Mouse (Mus musculus) heart, adult 18-20 months (tissue): Measurements from ENCODE around the gene Psmb9. TPM values are rescaled to one million over a fixed set of nuclear protein-coding genes. Genes with fewer than 3 reads are reported as not detected.
"Not testable (repeated sequence)": the region's sequence is repeated elsewhere in the genome, so short reads cannot be mapped to it uniquely, and the experiment has no call there.

Experiments
- DNase-seq, 2 experiments: peaks; one replicate each; pipeline ENCODE4 v3.0.0; 2021 to 2022; ENCODE audit warnings: mixed read lengths in 1 of 2
- long read RNA-seq, 2 experiments: library from polyadenylated mRNA; stranded (forward); transcript quantifications; one replicate each; pipeline ENCODE4 v2.0.0; 2021
- total RNA-seq, 2 experiments: library from RNA; stranded (reverse); gene quantifications; 2 replicates each; pipeline ENCODE4 v1.2.3; 2021

The Psmb9 gene
- total RNA-seq = 10 to 100 TPM; 13.1 to 25.3 TPM
- long read RNA-seq, experiment 1, transcript Psmb9-204 (6 exons, 1,352 nt) = major isoform, 12 of 16 reads
- long read RNA-seq, experiment 1, partial matches to known transcripts = 0 of 16 reads
- long read RNA-seq, experiment 1, other reads (novel, unspliced or antisense) = 3 of 16 reads
- long read RNA-seq, experiment 2, transcript Psmb9-204 (6 exons, 1,352 nt) = major isoform, 9 of 10 reads
- long read RNA-seq, experiment 2, partial matches to known transcripts = 0 of 10 reads
- long read RNA-seq, experiment 2, other reads (novel, unspliced or antisense) = 1 of 10 reads

DNA sequence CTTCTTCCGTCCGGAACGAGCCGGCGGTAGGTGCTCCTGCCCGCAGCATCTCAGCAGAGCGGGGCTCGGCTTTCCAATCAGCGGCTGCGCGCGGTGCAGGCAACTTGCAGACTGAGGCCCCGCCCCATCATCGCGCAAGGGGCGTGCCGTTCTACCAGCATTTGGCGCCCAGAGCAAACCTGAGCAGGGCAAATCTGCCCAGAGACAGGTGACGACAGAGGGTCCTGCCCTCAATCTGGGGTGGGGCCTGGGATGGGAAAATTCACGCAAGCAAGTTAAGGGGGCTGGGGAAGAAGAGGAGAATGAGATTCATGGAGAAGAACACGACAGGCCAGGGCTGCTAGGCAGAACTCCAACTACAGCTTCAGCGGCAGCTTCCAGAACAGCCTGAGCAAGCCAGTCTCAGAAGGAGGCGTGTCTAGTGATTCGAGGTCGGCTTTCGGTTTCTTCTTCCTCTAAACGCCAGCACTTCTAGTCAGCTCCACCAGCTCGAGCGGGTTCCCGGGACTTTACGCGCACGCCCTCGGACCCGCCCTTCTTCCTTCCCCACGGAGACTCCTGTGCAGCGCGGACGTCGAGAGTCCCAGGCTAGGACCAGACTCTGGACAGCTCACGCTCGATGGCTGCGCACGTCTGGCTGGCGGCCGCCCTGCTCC, at the start of gene Psmb9, which contains the start of gene Tap1:
TSS of gene Psmb9 (minus strand) at position 504 of the 656 bp plus-strand sequence.
TSS of gene Tap1 (plus strand) at position 293 of the 656 bp plus-strand sequence.
- peak; percentile 98 to 99 for DNase-seq

DNA sequence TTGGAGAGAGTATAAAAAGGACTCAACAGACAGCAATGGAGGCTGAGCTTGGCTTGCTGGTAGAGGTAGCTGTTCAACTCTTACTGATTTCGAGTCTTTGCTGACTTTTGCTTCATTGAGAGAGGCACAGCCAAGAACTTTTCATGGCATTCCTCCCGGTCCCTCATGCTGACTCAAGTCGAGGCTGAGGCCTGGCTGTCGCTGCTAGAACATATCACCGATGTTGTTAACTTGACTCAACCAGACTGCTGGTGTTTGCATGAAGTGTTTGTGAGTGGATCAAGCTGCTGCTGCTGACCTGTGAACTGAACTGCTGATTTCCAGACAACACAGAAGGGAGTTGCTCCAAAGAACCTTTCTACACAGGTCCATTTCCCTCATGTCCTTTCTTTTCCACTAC, 49.1 kb upstream of the Psmb9 start:
- DNase-seq = no peak

DNA sequence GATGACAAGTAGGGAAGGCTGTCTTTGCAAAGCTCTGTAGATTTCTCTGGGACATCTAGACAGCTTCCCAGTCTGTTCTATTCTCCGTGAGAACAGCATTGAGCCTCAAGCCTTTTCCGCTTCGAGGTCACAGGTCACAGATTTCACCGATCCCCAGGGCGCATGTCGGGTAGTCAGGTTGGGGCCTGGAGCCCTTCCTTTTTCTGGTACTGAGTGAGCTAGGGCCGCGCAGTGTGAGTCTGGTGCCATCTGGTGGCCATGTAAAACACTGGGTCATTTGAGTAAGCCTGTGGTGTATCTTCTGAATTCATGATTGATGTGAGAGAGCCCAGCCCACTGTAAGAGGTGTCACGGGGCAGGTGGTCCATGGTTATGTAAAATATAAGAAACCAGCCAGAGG, 47.4 kb upstream of the Psmb9 start:
- peak; percentile 87 to 88 for DNase-seq

DNA sequence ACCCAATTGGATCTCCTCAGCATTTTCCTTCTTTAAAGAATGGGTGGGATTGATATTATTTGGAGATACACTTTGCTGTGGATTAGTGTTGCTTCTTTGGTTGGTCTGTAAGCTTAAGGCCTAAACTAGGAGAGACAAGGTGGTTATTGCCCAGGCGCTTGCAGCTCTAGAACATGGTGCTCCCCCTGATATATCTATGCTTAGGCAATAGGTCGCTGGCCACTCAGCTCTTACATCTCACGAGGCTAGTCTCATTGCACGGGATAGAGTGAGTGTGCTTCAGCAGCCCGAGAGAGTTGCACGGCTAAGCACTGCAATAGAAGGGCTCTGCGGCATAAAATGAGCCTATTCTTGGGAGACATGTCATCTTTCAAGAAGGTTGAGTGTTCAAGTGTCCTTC, 44.5 kb upstream of the Psmb9 start:
- not testable (repeated sequence) for DNase-seq

DNA sequence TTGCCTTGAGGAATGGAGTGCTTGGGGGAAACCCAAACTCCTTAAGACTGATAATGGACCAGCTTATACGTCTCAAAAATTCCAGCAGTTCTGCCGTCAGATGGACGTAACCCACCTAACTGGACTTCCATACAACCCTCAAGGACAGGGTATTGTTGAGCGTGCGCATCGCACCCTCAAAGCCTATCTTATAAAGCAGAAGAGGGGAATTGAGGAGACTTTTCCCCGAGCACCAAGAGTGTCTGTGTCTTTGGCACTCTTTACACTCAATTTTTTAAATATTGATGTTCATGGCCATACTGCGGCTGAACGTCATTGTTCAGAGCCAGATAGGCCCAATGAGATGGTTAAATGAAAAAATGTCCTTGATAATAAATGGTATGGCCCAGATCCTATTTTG, 43.4 kb upstream of the Psmb9 start:
- not testable (repeated sequence) for DNase-seq

DNA sequence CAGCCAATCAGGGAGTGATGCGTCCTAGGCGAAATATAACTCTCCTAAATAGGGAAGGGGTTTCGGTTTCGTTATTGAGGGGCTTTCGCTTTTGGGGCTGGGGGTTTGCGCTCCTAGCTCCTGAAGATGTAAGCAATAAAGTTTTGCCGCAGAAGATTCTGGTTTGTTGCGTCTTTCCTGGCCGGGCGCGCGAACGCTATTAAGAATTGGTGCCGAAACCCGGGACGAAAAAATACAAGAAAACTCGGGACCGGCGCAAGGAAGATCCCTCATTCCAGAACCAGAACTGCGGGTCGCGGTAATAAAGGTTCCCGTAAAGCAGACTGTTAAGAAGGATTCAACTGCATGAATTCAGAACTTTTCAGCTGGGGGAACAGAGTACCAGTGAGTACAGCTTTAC, 38.3 kb upstream of the Psmb9 start:
- not testable (repeated sequence) for DNase-seq

DNA sequence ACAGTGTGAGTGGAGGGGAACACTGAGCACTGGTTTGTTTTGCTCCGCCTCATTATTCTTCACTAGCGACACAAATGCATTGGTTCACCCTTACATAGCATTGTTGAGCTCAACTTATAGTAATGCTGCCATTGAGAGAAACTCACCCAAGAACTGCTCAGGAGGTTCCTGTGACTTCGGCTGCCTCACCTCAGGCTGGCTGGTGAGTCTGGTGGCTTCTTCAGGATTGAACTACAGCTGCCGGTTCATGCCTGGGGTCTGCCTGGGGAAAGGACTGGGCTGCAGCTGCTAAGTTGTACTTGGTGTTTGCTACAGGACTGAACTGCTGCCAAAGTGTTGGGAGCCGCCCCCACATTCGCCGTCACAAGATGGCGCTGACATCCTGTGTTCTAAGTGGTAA, 37.9 kb upstream of the Psmb9 start:
- no peak for DNase-seq

DNA sequence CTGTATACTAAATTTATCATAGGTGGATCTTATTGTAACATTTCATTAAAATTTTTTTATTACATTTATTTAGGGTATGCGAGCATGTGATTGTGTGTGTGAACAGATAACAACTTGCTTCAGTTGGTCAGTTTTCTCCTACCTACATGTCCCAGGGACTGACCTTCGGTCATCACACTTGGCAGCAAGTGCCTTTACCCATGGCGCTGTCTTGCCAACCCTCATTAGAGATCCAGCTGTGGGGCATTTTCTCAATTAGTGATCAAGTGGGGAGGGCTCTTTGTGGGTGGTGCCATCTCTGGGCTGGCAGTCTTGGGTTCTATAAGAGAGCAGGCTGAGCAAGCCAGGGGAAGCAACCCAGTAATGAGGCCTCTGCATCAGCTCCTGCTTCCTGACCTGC, 37.3 kb upstream of the Psmb9 start:
- DNase-seq = no peak

DNA sequence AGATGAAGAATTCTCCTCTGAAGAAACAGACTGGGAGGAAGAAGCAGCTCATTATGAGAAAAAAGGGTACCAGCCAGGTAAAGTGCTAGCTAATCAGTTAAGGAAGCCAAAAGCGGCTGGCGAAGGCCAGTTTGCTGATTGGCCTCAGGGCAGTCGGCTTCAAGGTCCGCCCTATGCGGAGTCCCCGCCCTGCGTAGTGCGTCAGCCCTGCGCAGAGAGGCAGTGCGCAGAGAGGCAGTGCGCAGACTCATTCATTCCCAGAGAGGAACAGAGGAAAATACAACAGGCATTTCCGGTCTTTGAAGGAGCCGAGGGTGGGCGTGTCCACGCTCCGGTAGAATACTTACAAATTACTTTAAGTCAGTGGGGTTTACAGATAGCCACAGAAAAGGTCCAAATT, 32.8 kb upstream of the Psmb9 start:
- not testable (repeated sequence) for DNase-seq

DNA sequence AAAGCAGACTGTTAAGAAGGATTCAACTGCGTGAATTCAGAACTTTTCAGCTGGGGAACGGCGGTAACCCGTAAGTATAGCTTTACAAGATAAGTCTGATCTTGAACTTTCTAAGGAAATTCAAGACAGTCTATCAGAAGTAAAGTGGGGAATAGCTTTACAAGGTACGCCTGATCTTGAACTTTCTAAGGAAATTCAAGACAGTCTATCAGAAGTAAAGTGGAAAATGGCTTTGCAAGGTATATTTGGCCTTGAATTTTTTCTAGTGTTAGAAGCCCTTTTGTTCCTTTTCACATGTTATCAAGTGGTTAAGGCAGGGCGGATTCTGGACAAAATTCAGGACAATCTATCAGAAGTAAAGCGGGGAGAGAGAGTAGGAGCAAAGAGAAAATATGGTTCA, 32.2 kb upstream of the Psmb9 start:
- peak in 1 of 2 experiments; percentile 41 for DNase-seq

DNA sequence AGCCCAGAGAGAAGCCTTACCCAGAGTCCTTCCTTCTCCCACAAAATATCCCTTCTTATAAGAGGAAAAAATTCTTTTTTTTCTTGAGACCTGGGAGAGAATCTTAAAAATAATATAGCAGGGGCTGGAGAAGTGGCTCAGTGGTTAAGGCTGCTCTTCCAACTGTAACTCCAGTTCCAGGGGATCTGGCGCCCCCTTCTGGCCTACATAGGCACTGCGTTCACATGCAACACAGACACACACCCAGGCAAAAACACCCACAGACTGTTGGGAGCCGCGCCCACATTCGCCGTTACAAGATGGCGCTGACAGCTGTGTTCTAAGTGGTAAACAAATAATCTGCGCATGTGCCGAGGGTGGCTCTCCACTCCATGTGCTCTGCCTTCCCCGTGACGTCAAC, 31.5 kb upstream of the Psmb9 start:
- peak; percentile 58 to 79 for DNase-seq

DNA sequence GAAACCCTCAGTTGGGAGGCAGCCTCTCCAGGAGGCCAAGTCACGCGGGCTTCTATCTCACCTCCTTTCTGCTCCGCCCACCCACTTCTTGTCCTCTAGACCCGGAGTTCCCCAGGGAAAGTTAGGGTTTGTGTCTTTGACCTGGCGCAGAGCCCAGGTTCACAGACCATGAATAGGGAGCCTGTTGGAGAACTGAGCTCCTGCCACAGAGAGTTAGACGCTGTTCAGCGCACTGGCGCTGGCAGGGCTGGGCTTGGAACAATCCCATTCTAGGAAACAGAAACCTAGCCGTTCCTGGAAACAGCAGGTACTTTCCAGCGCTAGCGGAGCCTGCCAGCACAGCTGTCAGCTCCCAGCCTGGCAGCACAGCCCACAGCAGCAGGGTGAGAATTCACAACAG, 31.1 kb upstream of the Psmb9 start:
- peak; percentile 85 to 93 for DNase-seq

DNA sequence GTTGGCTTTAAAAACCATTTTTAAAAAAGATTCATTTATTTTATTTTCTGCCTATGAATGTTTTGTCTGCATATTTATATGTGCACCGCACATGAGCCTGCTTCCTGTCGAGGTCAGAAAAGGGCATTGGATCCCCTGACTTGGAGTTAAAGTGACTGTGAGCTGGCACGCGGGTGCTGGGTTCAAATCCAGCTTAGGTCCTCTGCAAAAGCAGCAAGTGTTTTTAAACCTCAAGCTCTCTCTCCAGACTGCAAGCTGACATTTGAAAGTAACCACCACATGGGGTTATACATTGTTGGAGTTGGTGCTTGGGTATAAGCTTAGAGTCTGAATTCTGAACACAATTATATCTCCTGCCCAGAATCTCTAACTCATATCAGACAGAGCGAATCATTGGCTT, 30.4 kb upstream of the Psmb9 start:
- no peak for DNase-seq

DNA sequence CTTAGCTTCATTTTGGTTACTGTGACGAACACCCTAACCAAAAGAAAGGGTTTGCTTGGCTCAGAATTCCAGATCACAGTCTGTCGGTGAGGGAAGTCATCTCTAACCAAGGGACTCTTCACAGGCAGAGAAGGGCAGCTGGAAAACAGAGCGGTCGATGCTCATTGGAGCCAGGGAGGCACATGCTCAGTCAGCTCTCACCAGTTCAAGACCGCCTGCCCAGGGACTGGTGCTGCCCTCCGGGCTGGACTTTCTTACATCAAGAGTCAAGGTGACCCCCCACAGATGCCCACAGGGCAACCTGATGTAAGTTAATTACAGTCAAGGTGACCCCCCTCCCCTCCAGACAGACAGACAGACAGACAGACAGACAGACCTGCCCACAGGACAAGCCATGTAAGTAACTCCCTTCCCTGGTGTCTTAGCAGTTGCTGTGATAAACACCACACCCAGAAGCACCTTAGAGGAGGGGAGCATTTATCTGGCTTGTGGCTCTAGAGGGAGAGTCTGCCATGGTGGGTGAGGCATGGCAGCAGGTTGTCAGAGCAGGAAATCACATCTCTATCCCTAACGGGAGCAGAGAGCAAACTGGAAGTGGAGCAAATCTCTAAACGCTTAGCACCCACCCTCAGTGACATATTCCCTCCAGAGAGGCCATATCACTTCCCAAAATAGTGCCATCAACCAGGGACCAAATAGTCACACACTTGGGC, 29.8 kb upstream of the Psmb9 start:
- no peak for DNase-seq

DNA sequence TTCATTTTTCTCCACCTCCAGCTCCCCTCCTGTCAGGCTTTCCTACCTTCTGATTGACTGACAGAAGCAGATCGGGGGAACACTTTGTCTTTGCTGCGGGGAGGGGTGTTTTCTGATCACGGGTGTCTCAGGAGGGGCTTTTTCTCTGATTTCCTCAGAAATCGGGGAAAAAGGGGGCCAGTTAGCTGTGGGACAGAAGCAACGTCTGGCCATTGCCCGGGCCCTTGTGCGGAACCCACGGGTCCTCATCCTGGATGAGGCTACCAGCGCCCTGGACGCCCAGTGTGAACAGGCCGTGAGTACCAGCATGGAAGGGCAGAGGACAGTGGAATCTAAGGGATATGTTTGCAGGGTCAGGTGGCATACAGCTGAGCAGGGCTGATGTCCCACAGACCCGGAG, 27.6 kb upstream of the Psmb9 start:
- no peak for DNase-seq

DNA sequence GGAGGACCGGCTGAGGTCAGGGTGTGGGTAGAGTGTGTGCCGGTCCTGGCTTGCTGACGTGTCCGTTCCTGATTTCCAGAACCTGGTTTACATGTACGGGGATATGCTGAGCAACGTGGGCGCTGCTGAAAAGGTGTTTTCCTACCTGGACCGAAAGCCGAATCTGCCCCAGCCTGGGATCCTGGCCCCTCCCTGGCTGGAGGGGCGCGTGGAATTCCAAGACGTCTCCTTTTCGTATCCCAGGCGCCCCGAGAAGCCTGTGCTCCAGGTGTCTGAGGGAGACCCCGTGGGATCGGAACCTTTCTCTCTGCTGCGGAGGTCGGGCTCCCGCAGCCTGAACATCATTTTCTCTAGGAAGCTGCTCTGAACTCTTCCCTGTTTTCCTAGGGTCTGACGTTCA, 26.4 kb upstream of the Psmb9 start:
- DNase-seq = no peak

DNA sequence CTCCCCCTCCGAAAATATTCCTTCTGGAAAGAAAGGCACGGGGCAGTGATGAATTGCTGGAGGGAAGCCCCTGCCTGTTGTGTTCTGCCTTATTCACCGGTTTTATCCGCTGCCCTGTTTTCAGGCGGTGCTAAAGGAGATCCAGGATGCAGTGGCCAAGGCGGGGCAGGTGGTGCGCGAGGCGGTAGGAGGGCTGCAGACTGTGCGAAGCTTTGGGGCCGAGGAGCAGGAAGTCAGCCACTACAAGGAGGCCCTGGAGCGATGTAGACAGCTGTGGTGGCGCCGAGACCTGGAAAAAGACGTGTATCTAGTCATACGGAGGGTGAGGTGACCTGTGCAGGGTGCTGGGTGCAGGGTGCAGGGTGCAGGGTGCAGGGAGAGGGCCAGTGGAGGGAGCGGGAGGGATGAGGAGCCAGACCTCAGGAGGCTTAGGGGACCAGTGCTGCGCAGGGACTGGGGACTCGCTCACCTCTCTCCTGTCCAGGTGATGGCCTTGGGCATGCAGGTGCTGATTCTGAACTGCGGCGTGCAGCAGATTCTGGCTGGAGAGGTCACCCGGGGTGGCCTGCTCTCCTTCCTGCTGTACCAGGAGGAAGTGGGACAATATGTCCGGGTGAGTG, 24.3 kb upstream of the Psmb9 start:
- no peak for DNase-seq

DNA sequence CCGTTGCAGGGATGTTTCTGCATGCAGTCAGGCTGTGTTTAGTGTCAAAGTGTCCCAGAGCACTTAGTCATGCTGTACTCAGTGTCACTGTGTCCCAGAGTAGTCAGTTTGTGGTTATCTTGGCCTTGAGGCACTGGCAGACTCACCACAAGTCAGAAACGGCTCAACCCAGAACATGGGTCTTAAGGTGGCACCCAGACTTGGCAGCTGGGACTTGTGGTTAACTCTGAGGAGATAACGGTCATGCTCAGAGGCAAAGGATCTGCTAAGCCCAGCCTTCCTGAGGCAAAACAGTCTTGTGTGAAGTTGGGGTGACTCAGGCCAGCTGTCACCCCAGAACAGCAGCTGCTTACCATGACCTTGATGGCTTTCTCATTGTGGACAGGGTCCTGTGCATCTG, 23.0 kb upstream of the Psmb9 start:
- no peak for DNase-seq

DNA sequence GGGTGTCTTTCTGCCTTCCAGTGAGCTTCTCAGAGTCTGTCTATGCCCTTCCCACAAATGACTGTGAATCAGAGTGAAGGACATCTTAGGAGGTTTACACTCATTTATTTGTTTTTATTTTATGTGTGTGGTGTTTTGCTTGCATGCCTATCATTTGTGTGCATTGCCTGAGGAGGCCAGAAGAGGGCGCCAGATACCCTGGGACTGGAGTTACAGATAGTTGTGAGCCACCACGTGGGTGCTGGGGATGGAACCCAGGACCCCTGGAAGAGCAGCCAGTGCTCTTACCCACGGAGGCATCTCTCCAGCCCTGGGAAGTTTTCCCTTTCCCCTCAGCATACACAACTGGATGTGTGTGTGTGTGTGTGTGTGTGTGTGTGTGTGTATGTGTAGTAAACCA, 22.1 kb upstream of the Psmb9 start:
- no peak for DNase-seq

DNA sequence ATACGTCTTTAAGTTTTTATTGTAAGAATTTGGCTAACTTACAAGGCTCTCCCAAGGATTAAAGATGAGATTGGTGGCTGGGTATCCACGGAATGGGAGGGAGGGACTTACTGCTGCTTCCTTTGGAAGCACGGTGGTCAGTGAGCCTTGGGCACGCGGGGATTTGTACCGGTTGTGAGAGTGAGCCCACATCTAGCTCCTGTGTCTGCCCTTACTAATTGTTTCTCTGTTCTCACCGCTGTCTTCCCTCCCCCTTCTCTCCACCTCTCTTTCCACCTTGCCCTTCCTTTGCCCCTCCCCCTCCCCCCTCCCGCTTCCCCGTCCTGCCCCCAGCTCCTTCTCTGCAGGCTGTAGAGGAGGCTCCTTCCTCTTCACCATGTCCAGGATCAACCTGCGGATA, 20.9 kb upstream of the Psmb9 start:
- DNase-seq = no peak

DNA sequence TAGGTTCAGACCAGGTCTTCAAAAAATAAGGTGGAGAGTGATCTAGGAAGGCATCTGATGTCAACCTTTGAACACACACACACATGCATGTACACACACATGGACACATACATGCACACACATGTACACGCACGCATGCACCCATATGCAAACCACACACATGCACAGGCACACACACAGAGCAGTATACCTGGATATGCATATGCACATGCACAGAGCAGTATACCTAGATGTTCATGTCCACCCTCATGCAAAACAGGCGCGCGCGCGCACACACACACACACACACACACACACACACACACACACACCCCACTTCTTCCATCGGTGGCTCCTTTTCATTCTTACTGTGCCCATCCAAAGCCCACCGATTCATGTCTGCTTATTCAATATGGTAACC, 20.3 kb upstream of the Psmb9 start:
- DNase-seq = no peak

DNA sequence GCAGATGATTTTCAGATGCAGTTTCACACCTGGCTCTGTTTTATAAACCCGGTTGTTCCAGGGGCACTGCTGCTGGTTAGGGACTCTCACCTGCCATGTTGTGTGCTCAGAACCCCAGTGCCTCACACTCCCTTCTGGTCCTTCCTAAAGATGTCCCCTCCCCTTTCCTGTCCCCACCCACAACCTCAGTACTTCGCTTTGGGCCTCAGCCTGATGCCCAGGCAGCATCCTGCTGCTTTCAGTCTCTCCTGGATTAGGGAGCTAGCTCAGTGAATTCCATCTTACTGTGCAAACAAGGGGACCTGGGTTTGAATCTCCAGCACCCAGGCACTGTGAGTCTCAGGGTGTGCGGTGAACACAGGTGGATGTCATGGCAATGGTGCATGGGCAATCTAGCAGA, 19.9 kb upstream of the Psmb9 start:
- DNase-seq = no peak

DNA sequence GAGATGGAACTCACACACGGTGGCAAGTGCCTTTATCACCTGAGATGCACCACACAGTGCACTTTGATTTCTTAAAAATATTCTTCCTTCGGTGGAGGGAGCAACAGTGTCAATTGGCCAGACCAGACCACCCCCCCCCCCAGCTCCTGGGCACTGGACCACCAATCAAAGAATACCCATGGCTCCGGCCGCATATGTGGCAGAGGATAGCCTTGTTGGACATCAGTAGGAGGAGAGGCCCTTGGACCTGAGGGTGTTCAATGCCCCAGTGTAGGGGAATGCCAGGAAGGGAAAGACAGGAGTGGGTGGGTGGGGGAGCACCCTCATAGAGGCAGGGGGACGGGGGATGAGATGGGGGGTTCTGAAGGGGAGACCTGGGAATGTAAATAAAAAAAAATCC, 19.2 kb upstream of the Psmb9 start:
- no peak for DNase-seq
